Mouse (Mus musculus) cerebellum, postnatal 25 days (tissue): ENCODE measurements at regions not wholly inside any gene's neighbourhood (a gene's known extent, or its start where the extent isn't known, plus 50 kb on each side); places are given as distances from the start of the nearest gene placed in this dataset.

ENCODE experiments used
- DNase-seq, 2 experiments: peaks; one replicate each; pipeline ENCODE4 v3.0.0; 2021; ENCODE audit warnings: mixed read lengths in 2 of 2

GRCm38 (mm10) chr16:76575281-76575680 is 201.7 kb upstream of the Nrip1 start:
- no peak for DNase-seq

DNA sequence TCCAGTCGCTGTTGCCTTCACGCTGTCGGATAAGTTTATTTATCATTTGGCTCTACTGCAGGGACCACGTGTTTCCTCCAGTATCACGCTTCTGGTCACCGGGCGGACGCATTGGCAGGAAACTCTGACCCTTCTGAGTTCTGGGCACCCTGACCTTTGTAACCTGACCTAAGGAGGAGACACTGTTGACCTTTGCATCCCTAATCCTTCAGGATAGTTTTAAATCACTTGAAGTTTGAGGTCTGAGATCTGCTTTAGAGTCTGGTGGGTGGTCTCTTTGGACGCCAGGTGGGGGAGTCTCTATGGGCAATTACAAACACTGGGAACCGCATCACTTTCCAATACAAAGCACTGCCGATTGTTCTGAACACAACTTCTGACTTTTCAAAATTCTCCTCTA is 192.6 kb upstream of the Nrip1 start:
- DNase-seq = no peak

DNA sequence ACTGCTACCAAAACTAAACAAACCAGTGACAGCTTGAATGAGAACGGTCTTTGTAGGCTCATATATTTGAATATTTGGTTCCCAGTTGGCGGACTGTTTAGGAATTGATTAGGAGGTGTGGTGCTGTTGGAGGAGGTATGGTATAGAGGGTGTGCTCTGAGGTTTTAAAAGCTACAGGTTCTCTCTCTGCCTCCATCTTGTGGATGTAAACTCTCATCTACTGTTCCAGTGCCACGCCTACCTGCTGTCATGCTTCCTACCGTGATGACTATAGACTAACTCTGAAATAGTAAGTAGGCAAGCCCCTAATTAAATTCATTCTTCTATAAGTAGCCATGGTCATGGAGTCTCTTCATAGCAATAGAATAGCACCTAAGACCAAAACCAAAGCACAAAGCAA is 181.2 kb upstream of the Nrip1 start:
- DNase-seq = no peak

DNA sequence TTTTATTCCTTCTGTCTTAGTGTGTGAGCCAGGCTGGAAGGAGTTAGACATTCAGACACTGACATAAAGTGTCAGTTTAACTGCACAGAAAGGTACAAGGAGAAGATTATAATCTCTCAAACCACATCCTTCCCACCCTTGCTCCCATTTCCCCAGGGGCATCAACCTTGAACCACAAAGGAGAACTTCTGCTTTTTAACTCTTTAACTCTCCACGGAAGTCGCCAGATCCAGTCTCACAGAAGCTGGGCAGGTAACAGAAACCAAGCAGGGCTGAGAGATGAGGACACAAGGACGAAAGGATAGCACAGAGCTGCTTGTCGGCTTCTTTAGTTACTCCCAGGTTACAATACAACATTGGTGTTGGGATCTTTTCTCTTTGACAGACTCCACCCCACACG is 176.0 kb upstream of the Nrip1 start:
- DNase-seq = no peak

DNA sequence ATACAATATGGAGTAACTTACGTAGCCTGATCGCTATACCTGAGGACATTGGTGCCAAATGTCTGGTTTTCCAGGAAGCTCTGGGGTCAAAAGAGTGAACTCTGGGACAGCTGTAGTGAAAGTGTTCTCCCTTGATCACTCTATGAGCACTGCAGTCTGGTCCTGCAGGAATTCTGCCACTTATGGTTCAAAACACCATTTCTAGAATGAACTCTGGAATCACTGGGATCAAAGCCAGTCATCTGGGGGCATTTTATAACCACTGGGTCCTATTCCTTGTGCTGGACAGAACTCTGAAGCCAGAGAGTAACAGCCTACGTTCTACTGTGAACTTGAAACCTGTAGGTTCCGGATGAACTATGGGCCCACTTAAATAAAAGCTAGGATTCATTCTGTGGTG is 173.5 kb upstream of the Nrip1 start:
- no peak for DNase-seq

DNA sequence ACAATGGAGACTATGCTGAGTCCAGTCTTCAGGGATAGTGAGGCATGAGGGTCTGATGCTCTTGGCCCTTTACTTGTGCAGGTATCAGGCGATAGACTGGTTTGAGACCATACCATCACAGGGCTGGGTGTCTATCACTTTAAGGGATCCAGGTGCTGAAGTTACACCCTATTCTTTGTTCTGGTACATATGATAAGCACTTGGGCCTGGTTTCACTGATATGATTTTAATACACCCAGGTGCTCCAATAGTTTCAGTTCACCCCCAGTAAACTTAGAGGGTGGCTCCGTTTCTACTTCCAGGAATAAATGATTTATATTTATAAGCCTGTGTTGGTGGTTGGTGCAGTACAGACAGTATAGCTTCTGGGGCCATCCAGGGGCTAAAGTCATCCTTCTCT is 173.0 kb upstream of the Nrip1 start:
- DNase-seq = no peak

DNA sequence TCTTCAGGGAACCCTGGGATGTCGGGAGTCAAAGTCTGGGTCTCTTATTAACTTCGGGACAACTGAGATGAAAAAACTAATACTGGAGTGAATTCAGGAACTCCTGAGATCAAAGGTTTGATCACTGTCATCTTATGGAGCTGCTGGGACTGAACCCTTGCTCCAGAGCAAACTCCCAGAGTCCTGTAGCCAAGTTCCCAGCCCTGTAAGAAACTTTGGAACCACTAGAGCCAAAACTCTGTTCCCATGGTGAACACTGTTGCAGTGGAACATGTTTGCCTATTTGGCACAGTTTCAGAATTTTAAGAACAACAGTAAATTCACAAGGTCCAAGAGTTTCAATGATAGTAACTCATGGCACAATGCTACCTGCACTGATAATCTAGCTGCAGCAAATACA is 172.3 kb upstream of the Nrip1 start:
- no peak for DNase-seq

DNA sequence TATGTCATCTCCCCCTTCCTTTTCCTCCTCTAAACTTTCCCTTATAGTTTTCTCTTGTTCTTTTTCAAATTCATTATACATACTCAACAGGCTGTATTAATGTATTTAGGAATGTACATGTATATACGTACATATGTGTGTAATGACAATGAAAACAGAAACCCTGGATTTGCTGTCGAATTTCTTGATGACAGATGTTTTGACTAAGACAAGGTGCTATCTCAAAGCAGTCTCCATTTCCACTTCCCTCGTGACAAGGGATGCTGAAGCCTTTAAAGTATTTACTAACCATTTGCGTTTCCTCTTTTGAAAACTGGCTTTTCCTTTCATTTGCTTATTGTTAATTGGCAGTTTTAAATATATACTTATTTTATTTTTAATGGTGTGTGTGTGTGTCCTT is 171.3 kb upstream of the Nrip1 start:
- DNase-seq = no peak

GRCm38 (mm10) chr16:76540964-76541363 is 167.3 kb upstream of the Nrip1 start:
- no peak for DNase-seq

DNA sequence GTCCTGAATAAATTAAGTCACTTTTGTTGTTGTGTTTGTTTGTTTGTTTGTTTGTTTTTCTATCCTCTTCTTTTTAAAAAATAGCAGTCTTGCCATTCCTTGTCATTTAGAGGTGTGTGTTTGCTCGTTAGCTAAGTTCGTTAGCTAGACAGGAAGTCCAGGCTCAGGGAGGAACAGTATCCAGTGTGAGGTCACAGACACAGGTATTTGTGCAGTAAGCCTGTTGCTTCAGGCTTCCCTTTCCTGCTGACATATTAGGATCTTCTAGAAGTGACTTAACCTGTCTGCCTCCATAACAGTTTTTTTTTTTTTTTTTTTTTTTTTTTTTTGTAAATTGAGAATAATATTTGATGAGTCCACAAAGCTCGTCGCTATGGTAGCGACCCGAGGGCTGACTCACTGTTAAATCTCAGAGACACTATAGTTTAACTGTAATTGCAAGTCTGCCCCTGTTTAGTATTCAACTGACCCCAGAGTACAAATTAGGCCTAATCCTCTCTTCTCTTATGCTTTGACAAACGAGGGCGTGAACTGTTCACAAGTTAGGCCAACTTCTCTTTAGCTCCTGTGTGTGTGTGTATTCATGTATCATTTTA is 166.8 kb upstream of the Nrip1 start:
- no peak for DNase-seq

DNA sequence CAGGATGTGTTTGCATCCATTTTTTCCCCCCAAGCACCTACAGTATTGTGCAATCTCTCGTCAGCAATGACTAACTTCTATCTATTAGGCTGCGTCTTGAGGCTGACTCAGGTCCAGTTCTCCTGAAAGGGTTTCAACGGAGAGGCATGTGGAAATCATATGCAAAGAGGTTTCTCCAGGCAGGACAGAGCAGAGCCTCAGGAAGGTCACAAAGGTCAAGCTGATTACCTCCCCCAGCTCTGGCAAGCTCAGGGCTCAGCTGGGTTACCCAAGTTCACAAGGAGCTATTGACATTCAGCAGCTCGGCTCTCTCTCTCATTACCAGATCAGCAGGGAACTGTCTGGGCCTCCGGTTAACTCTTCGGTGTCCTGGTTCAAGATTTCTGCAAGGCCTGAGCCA is 166.0 kb upstream of the Nrip1 start:
- no peak for DNase-seq

GRCm38 (mm10) chr16:76537871-76538270 is 164.2 kb upstream of the Nrip1 start:
- no peak for DNase-seq

DNA sequence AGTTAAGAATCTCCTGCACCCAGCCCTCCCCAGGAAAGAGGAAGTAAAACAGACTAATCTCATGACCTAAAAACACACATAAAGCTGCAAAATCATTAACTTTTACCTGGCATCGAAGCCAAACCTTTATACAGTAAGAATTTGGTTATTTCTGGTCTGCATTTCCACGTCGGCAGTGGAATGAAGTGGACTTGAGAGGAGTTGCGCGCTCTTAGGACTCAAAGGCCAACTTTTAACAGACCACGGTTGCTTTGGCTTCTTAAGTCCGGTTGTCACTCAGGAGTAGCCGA is 159.2 kb upstream of the Nrip1 start:
- DNase-seq = no peak

- DNase-seq = no peak
Measured at GRCm38 (mm10) chr16:76532142-76532927, 158.7 kb upstream of the Nrip1 start.

DNA sequence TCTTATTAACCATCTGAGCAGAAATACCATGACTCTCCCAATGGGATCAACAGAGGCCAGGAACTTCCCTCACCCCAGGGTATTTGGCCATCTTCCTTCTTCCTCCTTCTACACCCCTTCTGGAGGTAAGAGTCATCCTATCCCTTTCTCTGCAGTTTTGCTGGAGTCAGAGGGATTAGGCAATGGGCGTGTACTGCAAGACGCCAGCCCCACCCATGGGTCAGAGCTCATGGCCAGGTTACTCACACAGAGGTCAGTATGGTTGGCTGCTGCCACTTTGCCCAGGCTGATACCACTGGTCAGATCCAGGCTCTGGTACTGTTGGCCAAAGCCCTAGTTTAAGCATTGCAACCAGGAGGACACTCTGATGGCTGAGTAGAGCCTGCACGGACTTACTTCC is 157.3 kb upstream of the Nrip1 start:
- no peak for DNase-seq

DNA sequence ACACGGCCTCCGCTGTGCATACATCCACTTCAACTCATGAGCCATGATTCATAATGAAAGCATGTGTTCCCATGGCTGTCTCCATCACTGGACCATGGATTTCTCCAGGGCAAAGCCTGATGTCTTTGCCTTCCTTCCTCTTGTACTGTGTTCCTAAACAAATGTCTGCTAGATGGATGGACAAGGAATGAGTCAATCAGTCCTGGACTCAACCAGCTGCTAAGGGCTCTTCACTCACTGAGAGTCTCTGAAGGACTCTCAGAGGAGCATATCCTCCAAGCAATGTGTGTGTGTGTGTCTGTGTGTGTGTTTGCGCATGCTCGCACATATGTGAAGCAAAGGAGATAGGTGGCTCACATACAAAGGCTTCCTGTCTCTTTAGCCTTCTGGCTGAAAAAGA is 156.0 kb upstream of the Nrip1 start:
- no peak for DNase-seq

- no peak for DNase-seq
Measured at GRCm38 (mm10) chr16:76527106-76527949, 153.7 kb upstream of the Nrip1 start.

GRCm38 (mm10) chr16:76525563-76525962 is 151.9 kb upstream of the Nrip1 start:
- DNase-seq = no peak

DNA sequence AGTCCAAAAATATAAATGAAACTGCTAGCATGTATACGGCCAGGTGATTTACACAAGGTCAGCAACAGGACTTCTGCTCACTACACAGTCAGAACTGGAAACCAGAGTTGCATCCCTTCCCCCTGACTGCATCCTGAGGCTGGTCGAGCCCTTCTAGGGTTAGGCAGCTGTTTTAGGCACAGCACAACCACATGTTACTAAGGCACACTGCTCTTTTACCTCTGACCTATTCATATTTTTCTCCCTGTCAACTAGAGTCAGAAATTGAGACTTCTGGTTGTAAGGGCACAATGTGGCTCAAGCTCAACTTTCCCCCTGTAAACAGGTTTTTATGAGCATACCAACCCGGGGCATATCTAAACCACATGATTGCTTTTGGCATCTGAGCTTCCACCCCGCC is 151.3 kb upstream of the Nrip1 start:
- DNase-seq = no peak

DNA sequence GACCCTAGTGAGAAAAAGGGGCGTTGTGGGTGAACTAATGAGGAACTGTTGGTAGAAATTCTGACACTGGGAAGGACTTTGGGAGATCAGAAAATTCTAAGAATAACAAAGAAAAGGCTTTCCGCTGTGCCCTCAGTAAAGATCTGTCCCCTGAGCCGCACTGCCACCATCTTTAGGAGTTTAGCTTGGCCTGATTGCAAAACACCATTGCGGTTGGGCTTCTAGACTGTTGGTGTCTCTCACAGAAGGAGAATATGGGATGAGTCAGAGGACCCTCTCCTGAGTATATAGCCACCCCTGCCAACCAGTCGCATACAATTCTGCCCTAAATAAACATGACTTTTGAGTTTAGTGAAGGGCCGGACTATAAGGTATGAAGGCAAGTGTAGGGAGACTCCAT is 147.5 kb upstream of the Nrip1 start:
- DNase-seq = no peak

- DNase-seq = no peak
Measured at GRCm38 (mm10) chr16:76520643-76520993, 147.0 kb upstream of the Nrip1 start.

DNA sequence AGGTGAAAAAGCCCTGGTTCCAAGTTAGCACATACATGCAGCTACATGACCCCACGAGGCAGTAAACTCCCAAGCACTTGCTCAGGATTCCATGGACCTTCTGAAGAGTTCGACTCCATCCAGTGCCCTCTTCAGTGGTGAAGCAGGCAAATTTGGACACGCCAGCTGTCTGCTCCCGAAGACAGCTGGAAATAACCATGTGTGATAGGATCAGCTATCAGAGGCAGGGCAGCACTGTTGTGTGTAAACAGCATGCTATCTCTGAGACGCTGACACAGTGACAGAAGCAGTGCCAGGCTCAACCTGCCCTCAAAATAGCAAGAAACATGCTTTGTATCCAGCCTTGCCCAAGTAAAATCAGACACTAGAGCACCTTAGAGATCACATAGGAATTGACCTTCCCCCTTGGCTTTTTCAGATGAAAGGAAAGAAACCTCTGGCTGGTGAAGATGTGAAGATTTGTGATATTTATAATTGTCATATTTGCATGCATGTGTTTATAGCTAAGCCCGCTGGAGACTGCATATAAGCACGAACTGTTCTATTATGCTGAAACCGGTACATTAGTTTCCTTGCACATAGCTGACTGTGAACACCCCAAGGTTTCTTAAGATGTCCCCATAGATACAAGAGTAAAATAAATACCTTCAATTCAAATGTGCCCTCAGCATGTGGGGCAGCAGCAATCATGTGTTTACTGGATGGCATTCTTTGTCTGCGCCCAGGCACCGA is 146.4 kb upstream of the Nrip1 start:
- no peak for DNase-seq

DNA sequence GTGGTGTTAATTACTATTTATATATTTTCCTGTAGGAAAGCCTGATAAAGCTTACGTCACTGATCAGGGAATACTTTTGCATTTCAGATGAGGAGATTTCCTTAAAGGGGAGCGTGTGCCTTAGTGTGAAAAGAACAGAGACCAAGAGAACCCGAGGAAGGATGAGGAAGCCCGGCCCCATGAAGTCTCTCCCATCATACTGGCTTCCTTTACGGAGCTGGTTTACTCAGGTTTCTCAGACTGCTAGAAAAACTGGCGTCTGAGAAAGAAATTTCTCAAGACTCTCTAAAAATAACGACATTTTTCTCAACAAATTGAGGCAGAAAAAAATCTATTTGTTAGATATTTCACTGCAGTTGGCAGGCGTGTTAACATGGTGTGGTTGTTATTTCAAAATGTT is 137.2 kb upstream of the Nrip1 start:
- DNase-seq = no peak
